In genomic region chr11:29373050-29373395, GRCm38 (mm10) we compare ENCODE assay signal across 8 mouse cellular contexts. TPM values are rescaled to one million over a fixed set of nuclear protein-coding genes. Genes with fewer than 3 reads are reported as not detected.
DNase-seq lines count a peak whose midpoint lies in the region; ATAC-seq and TF ChIP-seq lines count a peak whose summit lies in the region.

No protein-coding gene starts in this region.

- intact Hi-C loops in heart, postnatal 14 days (cut with DNase I): loop anchor here (5.0 kb wide), 2 partner anchors 174 to 319 kb away; partner anchors contain the start of genes Clhc1, Rps27a and Rtn4

- peaks cover 6% of the 10 kb centered on the region for H3K36me3 ChIP-seq in heart, embryonic 10.5 days
- H3K36me3 ChIP-seq in CH12.LX (replicated peaks in 1 of 2; ENCODE audit: control insufficient read depth in 1 of 2, insufficient read depth in 1 of 2, low read length in 1 of 2): peaks cover 0 to 7% of the 10 kb centered on the region in 2 experiments
- no peaks in the 10 kb centered on the region for H3K36me3 ChIP-seq in forebrain, embryonic 15.5 days
- H3K36me3 ChIP-seq in liver, embryonic 16.5 days (ENCODE audit: control insufficient read depth, insufficient read depth): no peaks in the 10 kb centered on the region

- H3K4me3 ChIP-seq in heart, embryonic 10.5 days: peak overlapping the region; percentile 86
- H3K4me3 ChIP-seq in CH12.LX (replicated peaks in 1 of 3; ENCODE audit: low read depth in 2 of 3, low read length in 2 of 3, poor library complexity in 1 of 3): peak overlapping the region; percentile 51 to 96 (median 94)
- H3K4me3 ChIP-seq in forebrain, embryonic 15.5 days: peak overlapping the region; percentile 82
- H3K4me3 ChIP-seq in liver, embryonic 16.5 days (ENCODE audit: low read depth, low read length): peak overlapping the region; percentile 76

- ATAC-seq in forebrain, embryonic 15.5 days (replicated peaks): no peak
- no peak for ATAC-seq in liver, embryonic 16.5 days (ENCODE audit: low read depth)
- ATAC-seq in CD4-positive, CD25-positive, alpha-beta regulatory T cell, adult 4 months: no peak

- no peak for DNase-seq in heart, embryonic 10.5 days (ENCODE audit: low spot score)
- no peak for DNase-seq in heart, postnatal 14 days
- DNase-seq in CH12.LX (ENCODE audit: extremely low read depth): no peak
- no peak for DNase-seq in cerebellum, adult 11-12 months
- no peak for DNase-seq in thymus, postnatal 4 days

- H3K9ac ChIP-seq in CH12.LX (ENCODE audit: insufficient read depth, low read depth): peak overlapping the region; percentile 92
- H3K9ac ChIP-seq in forebrain, embryonic 15.5 days (replicated peaks): peak overlapping the region; percentile 97
- H3K9ac ChIP-seq in liver, embryonic 16.5 days (ENCODE audit: low read depth, low read length): peak overlapping the region; percentile 80

- TF ChIP-seq POLR2A in CH12.LX (IDR thresholded peaks at IDR 0.05; ENCODE audit: low read depth, low read length): no peak; the same call in 1 of the 2 replicates

- 5% methylated on average over 11 of the region's 11 CpGs for WGBS in heart, embryonic 10.5 days
- WGBS in forebrain, embryonic 15.5 days: 2% methylated on average over 11 of the region's 11 CpGs
- WGBS in liver, embryonic 16.5 days (ENCODE audit: insufficient replicate concordance): 5% methylated on average over 11 of the region's 11 CpGs

- no peak for TF ChIP-seq RAD21 in CH12.LX (IDR thresholded peaks at IDR 0.05; ENCODE audit: low read depth, low read length)

- in situ Hi-C loops in CH12.LX (cut with MboI; ENCODE audit: low pct_ligation_motif_present, low pct_unique_long_range_greater_than_20kb, low sequenced_read_pairs): no loop called here

- H3K4me1 ChIP-seq in heart, embryonic 10.5 days: peaks cover 11% of the 10 kb centered on the region
- H3K4me1 ChIP-seq in CH12.LX (ENCODE audit: control insufficient read depth in 1 of 2, insufficient read depth in 2 of 2): peaks cover 6 to 30% of the 10 kb centered on the region in 2 experiments
- H3K4me1 ChIP-seq in forebrain, embryonic 15.5 days: peaks cover 20% of the 10 kb centered on the region
- peaks cover 2% of the 10 kb centered on the region for H3K4me1 ChIP-seq in liver, embryonic 16.5 days (ENCODE audit: control insufficient read depth, low read depth, low read length)

- H3K79me2 ChIP-seq in CH12.LX (replicated peaks; ENCODE audit: control insufficient read depth, extremely low read depth, insufficient read depth, poor library complexity, severe bottlenecking): peaks cover 21% of the 10 kb centered on the region

- TF ChIP-seq EP300 in CH12.LX (IDR thresholded peaks at IDR 0.05; ENCODE audit: low read length): no peak

- no peaks in the 10 kb centered on the region for H3K27me3 ChIP-seq in heart, embryonic 10.5 days (ENCODE audit: insufficient read depth, poor library complexity, severe bottlenecking)
- no peaks in the 10 kb centered on the region for H3K27me3 ChIP-seq in CH12.LX (replicated peaks)
- H3K27me3 ChIP-seq in forebrain, embryonic 15.5 days: no peaks in the 10 kb centered on the region
- H3K27me3 ChIP-seq in liver, embryonic 16.5 days (ENCODE audit: control insufficient read depth, insufficient read depth, low read depth, low read length): no peaks in the 10 kb centered on the region

- H3K27ac ChIP-seq in heart, embryonic 10.5 days: peak overlapping the region; percentile 97
- no peak overlapping the region for H3K27ac ChIP-seq in CH12.LX (ENCODE audit: insufficient read depth, low read depth)
- peak overlapping the region; percentile 98 for H3K27ac ChIP-seq in forebrain, embryonic 15.5 days (replicated peaks)
- H3K27ac ChIP-seq in liver, embryonic 16.5 days (ENCODE audit: low read length): no peak overlapping the region

- dilution Hi-C loops in CH12.LX (cut with MboI; ENCODE audit: extremely low pct_ligation_motif_present, extremely low pct_unique_long_range_greater_than_20kb, low sequenced_read_pairs): no loop called here

- H3K9me3 ChIP-seq in heart, embryonic 10.5 days: no peaks in the 10 kb centered on the region
- H3K9me3 ChIP-seq in CH12.LX (replicated peaks; ENCODE audit: low read length): peaks cover 2% of the 10 kb centered on the region
- no peaks in the 10 kb centered on the region for H3K9me3 ChIP-seq in forebrain, embryonic 15.5 days
- no peaks in the 10 kb centered on the region for H3K9me3 ChIP-seq in liver, embryonic 16.5 days (replicated peaks; ENCODE audit: control insufficient read depth, low read length)

- no peak for TF ChIP-seq CTCF in CH12.LX (conservative IDR thresholded peaks at IDR 0.05 in 1 of 2, IDR thresholded peaks at IDR 0.05 in 1 of 2; ENCODE audit: low read depth in 2 of 2, low read length in 2 of 2)

- peak overlapping the region; percentile 72 for H3K4me2 ChIP-seq in CH12.LX (ENCODE audit: insufficient read depth, low read depth, poor library complexity, severe bottlenecking)
- H3K4me2 ChIP-seq in forebrain, embryonic 15.5 days (replicated peaks): peak overlapping the region; percentile 42
- H3K4me2 ChIP-seq in liver, embryonic 16.5 days (ENCODE audit: low read depth, low read length): peak overlapping the region; percentile 92

TF ChIP-seq in CH12.LX, 34 proteins besides CTCF, POLR2A, EP300 and RAD21:
- TF ChIP-seq ZMIZ1 (IDR thresholded peaks at IDR 0.05; ENCODE audit: low read depth, low read length) (no peak), ZNF384 (IDR thresholded peaks at IDR 0.05; ENCODE audit: low read depth, low read length) (peak; percentile 56; the same call in 1 of the 2 replicates), MYC (IDR thresholded peaks at IDR 0.05; ENCODE audit: low read depth, low read length) (peak; percentile 54; the same call in 1 of the 2 replicates), NELFE (IDR thresholded peaks at IDR 0.05; ENCODE audit: low read depth, low read length) (no peak)

RNA-seq across cellular contexts. Expression of gene Ccdc88a, which starts 0.4 kb away (rescaled TPM):
- 25.6 and 32.3 TPM in 2 replicates for polyA plus RNA-seq in heart, embryonic 10.5 days (2016; fragmentation: Nextera tagmentation; extraction: Ambion mirVana)
- 10 to 100 TPM; 12.9 to 13.5 TPM for total RNA-seq in heart, postnatal 14 days (2021)
- total RNA-seq in CH12.LX (2012; rRNA removed) (13.5 and 13.7 TPM in 2 replicates), CH12.LX (2014; rRNA removed) (15.2 and 16.8 TPM in 2 replicates)
- 21.9 and 26.1 TPM in 2 replicates for polyA plus RNA-seq in CH12.LX (2012; ENCODE audit: insufficient read length, low read depth)
- 101 and 105 TPM in 2 replicates for polyA plus RNA-seq in forebrain, embryonic 15.5 days (2015; fragmentation: Nextera tagmentation; extraction: Ambion mirVana)
- 2.9 and 3.2 TPM in 2 replicates for polyA plus RNA-seq in liver, embryonic 16.5 days (2015; fragmentation: Nextera tagmentation; extraction: Ambion mirVana)
- 1 to 10 TPM; 1.3 to 1.8 TPM for polyA plus RNA-seq in CD4-positive, CD25-positive, alpha-beta regulatory T cell, adult 4 months (2017; shearing (Covaris generic))

Comparison
In these comparisons a context has a peak if more than half of its experiments do, and no peak if none do; other contexts are left out.
1. H3K27ac ChIP-seq: peak in heart, embryonic 10.5 days (single experiment) and forebrain, embryonic 15.5 days (single experiment); none in CH12.LX (single experiment) and liver, embryonic 16.5 days (single experiment).
2. H3K4me2 ChIP-seq: peak in every context shown above with its lines; median percentile 92 in liver, embryonic 16.5 days; 72 in CH12.LX; 42 in forebrain, embryonic 15.5 days.
3. Peak in every context shown above with its lines, with median percentiles within 50 percentile points of each other: H3K4me3 ChIP-seq and H3K9ac ChIP-seq.